Mouse (Mus musculus): ENCODE data around the gene Krt8.

GRCm38 (mm10) chr15:101999676-102000335 is 4.5 kb downstream of the Krt8 start:
- TF ChIP-seq CTCF (IDR thresholded peaks at IDR 0.05; ENCODE audit: low read depth), result no peak
- no peak for TF ChIP-seq EP300 (IDR thresholded peaks at IDR 0.05; ENCODE audit: low read depth)

Measured in liver, postnatal 0 days (tissue).